Mouse (Mus musculus) gastrocnemius, adult 2 months (tissue): ENCODE measurements at regions not wholly inside any gene's neighbourhood (a gene's known extent, or its start where the extent isn't known, plus 50 kb on each side); places are given as distances from the start of the nearest gene placed in this dataset.

Experiments used
- DNase-seq: peaks from one replicate; pipeline ENCODE4 v3.0.0; 2022
- H3K27ac ChIP-seq: fragments of 200-600 bp; 2 replicates; pipeline ENCODE4 v1.8.1; 2022; ENCODE audit warnings: mild to moderate bottlenecking
- H3K4me3 ChIP-seq: fragments of 200-600 bp; 2 replicates; pipeline ENCODE4 v1.8.1; 2022; ENCODE audit warnings: mild to moderate bottlenecking, moderate library complexity
- CTCF ChIP-seq: fragments of 200-600 bp; IDR thresholded peaks from 2 replicates; pipeline ENCODE4 v1.8.1; 2022; ENCODE audit warnings: antibody characterized with exemption, mild to moderate bottlenecking, moderate library complexity
- intact Hi-C: fragments of 180-260 bp; cut with DNase I; formaldehyde crosslinking; loops from one replicate; pipeline ENCODE4 v1.15.1; 2025

DNA sequence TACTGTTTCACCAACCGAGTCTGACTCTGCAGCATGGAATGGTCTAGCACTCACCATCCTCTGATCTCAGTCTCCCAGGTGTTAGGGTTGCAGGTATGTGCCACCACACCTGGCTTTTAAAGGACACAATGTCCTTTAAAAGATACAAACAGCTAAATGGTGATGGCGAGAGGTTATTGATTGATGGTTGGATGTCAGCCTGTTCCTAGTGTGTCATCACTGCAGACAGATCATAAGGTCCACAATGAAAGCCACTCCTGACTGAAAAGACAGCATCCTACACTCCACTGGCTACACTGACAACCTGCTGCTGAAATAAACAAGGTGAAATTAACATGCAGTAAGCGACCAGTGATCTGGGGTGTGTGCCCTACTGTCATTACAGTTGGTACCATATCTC lies 106.1 kb downstream of the Tmco5 start:
- Histone ChIP-seq H3K27ac (no peak overlapping the region), H3K4me3 (no peak overlapping the region)
- no peak for TF ChIP-seq CTCF
- no peak for DNase-seq
- intact Hi-C loops: no loop called here

DNA sequence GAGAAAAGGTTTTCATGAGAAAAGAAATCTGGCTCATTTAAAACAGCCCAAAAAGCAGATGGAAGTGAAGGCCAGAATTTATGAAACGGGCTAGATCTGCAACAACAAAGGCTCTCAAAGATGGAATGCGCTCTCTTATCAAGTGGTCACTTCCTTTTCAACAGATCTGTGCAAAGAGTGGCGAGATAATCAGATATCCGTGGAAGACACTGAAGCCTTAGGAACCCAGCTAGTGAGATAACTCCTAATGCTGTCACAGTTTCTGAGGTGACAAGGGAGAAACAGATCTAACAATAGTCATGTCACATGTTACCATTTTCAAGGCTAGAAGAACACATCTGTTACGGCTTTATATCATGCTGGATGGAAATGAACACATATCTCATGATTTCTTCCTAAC lies 107.1 kb downstream of the Tmco5 start:
- H3K4me3 ChIP-seq: no peak overlapping the region
- no peak for DNase-seq
- no peak overlapping the region for H3K27ac ChIP-seq
- intact Hi-C loops: no loop called here
- no peak for TF ChIP-seq CTCF

DNA sequence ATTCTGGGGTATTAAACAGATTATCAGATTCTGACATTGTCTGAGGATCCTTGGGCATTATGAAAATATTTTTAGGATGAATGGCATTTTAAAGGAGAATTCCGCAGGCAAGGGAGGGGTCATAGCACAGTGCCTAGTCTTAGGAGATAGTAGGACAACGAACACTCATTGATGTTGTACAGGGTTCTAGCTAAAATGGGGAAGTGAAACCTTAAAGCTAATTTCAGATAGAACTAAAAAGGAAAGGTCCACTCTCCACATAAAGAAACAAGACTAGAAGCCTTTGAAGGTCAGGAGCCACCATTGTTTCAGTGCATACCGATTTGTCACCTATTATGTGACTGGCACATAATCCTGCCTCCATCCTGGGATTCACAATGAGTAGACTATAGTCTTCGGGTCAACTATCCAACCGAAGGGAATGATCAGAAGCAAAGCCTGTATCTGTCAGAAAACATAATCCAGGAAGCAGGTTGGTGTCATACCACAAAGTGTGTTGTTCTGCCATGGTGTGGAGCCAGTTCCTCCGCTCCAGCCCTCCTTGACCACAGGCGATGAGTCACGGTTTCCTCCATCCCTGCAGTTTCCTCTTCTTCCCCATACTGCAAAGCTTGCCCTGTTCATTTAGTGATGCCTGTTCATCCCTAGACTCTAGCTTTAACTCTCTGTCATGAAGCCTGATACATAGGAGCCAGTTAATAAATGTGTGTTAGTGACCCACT lies 110.6 kb downstream of the Tmco5 start:
- peak; percentile 32 for DNase-seq
- intact Hi-C loops: no loop called here
- Histone ChIP-seq H3K27ac (no peak overlapping the region), H3K4me3 (no peak overlapping the region)
- no peak for TF ChIP-seq CTCF

DNA sequence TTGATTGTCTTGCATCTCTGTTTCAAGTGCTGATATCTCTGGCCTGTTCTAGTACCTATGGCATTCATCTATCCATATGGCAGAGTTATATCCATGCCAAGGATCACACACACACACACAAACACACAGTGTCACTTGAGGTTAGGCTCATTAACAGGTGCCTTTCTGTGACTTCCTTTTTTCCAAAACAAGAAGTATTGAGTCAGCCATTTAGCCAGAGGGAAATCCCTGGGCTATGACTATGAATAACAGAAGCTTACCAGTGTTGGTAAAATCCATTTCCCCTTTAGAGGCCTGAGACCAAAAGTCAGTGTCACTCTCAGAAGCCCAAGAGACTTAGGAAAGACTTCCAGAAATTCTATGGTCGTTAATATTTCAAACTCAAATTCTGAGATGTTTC lies 111.6 kb downstream of the Tmco5 start:
- no peak for TF ChIP-seq CTCF
- Histone ChIP-seq H3K4me3 (no peak overlapping the region), H3K27ac (no peak overlapping the region)
- intact Hi-C loops: no loop called here
- DNase-seq: no peak

DNA sequence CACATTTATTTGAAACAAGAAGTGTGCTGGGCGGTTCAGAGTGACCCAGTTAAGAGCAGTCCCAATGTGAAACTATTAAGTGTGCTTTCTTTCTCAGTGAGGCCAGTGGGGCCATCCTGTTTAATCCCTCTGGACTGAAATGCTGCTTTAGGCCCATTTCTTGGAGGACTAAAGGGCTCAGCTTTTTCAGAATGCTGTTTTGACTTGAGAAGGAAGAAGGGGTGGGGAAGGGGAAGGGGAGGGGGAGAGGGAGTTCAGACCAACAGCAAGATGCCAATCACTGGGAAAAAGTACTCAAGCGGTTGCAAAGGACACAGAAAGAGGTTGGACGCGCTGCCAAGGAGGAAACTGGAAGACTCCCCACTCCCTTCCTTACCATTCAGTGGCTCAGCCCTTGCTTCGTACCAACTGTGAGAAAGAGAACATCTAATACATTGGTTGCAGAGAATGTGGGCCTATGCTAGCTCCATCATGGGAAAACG lies 113.1 kb downstream of the Tmco5 start:
- Histone ChIP-seq H3K27ac (peak overlapping the region; percentile 51), H3K4me3 (no peak overlapping the region)
- no peak for TF ChIP-seq CTCF
- intact Hi-C loops: no loop called here
- DNase-seq: no peak

DNA sequence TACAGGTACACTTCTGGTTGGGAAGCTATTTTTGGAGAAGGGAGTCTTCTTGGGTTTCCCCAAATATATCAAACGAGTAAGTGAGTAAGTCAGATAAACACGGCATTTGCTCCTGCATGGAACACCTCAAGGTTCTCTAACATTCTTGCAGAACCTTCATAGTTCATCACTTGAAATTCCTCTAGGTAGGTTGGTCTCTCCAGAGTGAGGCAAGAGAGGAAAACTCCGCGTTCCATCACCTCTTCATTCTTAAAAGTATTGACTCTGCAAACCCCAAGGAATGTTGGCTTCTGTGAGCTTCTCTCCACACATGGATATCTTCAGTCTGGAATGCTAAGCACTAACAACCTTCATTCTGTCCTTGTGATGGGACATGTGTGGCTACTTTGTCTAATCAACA lies 115.2 kb downstream of the Tmco5 start:
- no peak for DNase-seq
- intact Hi-C loops: no loop called here
- no peak overlapping the region for H3K27ac ChIP-seq
- H3K4me3 ChIP-seq: no peak overlapping the region
- TF ChIP-seq CTCF: no peak

DNA sequence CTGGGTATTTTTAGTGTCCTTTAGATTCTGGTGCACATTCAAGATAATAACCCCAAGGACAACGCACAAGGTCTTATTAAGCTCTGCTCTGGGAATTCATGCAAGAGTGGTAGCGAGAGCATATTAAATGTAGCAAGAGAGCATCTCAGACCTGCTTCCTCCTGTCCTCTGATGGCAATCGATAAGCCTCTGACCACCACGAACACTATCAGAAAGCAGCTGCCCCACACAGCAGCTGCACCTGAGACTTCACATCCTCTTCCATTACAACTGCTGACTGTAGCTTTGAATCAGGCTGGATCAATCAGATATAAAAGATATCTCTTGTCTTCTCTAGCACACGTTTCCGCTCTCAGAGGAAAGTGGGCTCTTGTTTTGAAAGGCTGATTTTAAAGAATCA lies 117.8 kb downstream of the Tmco5 start:
- no peak overlapping the region for H3K4me3 ChIP-seq
- TF ChIP-seq CTCF: no peak
- no peak overlapping the region for H3K27ac ChIP-seq
- intact Hi-C loops: no loop called here
- no peak for DNase-seq

DNA sequence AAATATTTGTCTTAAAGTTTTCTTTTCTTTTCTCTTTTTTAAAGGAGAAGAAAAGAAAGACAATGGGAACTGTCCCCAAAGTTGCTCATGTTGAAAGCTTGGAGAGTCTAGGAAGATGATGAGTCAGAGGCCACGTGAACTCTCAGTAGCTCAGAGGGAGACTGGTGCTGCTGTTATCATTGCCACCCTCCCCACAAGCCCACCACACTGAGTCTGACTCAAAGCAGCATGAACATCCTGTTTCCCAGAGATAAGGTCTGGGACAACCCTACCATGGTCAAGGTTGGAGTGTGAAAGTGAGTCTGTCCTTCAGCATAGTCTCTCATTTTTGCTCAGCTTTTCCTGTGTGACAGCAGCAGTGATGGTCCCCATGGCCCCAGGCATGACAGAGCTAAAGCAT lies 120.3 kb downstream of the Tmco5 start:
- Histone ChIP-seq H3K27ac (no peak overlapping the region), H3K4me3 (no peak overlapping the region)
- intact Hi-C loops: no loop called here
- TF ChIP-seq CTCF: no peak
- no peak for DNase-seq

DNA sequence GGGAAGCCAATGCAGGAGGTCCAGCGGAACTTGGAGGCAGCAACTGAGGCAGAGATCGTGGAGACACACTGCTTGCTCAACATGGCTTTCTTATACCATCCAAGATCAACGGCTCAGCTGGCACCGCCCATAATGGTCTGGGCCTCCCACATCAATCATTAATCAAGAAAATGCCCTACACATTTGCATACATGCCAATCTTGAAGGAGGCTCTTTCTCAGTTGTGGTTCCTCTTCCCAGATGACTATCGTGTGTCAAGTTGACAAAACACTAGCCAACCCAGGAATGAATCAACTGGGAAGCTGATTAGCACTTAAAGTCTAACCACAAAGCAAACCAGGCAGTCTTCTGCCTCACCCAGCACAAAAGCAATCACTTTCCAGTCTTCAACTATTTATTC lies 121.1 kb downstream of the Tmco5 start:
- DNase-seq: no peak
- intact Hi-C loops: no loop called here
- Histone ChIP-seq H3K27ac (no peak overlapping the region), H3K4me3 (no peak overlapping the region)
- TF ChIP-seq CTCF: no peak

DNA sequence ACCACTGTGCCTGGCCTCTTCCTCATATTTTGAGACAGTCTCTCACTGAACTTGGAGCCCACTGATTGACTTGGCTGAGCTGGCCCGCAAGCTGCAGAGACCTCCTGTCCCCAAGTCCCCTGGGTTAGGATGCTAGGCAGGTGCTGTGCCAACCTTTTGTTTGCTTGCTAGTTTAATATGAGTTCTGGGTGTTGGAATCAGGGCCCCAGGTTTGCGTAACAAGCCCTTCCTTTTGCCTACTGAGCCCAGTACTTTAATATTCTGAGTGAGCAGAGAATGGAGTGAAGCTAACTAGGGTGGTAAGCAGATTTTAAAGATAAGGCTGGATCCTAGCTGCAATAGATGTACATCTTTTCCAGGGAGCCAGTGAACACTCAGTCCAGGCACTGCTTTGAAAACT lies 117.2 kb upstream of the Spred1 start:
- no peak overlapping the region for H3K4me3 ChIP-seq
- DNase-seq: no peak
- intact Hi-C loops: no loop called here

DNA sequence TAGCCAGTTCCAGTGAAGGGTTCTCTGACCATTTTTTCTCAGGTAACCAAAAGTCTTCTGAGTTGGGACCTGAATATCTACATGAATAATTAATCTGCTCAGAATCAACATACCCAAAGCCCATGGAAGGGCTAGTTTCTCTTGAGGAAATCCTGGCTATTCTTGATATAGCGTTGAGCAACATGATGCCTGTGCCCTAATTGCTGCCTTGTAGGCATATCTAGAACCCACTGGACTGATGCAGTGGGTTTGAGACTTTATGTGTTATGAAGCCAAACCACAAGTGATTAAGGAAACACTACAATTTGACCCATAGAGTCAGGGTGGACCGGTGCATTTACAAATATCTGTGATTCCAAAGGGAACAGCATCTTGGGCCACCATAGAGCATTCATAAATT lies 114.3 kb upstream of the Spred1 start:
- TF ChIP-seq CTCF: no peak
- intact Hi-C loops: no loop called here
- no peak overlapping the region for H3K4me3 ChIP-seq
- DNase-seq: no peak
- H3K27ac ChIP-seq: no peak overlapping the region

More for the DNA sequence above, 117.2 kb upstream of the Spred1 start:
- TF ChIP-seq CTCF: no peak
- no peak overlapping the region for H3K27ac ChIP-seq

DNA sequence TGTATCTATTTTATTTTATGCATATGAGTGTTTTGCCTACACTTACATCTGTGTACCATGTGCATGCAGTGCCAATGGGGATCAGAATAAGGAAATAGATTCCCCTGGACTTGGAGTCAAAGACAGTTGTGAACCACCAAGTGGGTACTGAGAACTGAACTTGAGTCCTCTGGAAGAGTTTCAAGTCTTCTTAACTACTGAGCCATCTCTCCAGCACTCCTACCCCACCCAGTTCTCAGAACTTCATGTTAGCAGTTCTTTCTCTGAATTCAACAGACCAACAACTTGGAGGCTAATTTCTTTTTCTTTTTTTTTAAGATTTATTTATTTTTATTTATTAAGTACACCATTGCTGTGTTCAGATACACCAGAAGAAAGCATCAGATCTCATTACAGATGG lies 112.3 kb upstream of the Spred1 start:
- TF ChIP-seq CTCF: no peak
- Histone ChIP-seq H3K4me3 (no peak overlapping the region), H3K27ac (no peak overlapping the region)
- intact Hi-C loops: no loop called here
- no peak for DNase-seq

DNA sequence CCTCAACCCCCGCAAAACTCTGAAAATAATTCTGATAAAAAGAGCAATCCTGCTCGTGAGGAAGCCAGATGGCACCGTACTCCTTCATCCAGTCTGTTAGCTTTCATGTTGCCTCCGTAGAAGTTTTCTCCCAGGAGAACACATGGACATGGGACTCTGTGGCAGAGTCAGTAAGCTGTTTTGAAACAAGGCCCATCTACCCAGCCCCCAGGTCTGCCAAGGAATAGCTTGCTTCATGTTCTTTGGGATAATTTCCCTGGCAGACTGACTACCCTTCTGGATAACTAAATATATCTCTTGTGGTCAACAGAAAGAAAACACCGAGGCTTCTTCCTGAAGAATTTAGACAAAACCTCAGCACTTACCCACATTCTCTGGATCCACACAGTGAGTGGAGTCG lies 111.2 kb upstream of the Spred1 start:
- intact Hi-C loops: no loop called here
- Histone ChIP-seq H3K4me3 (no peak overlapping the region), H3K27ac (no peak overlapping the region)
- DNase-seq: no peak
- no peak for TF ChIP-seq CTCF

DNA sequence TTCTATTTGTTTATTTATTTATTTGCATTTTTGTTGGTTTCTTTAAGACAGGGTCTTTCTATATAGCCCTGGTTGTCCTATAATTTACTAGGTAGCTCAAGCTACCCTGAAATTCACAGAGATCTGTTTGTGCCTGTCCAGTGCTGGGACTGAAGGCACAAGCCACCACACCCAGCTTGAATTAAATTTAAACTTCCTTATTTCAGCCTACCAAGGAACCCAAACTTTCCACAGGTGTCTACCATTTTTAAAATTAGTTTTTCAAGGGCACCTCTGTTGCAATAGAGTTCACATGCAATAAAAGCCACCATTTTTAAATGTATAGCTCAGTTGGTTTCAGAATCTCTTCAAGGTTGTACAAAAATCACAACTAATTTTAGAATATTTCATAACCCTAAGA lies 110.2 kb upstream of the Spred1 start:
- no peak overlapping the region for H3K27ac ChIP-seq
- intact Hi-C loops: no loop called here
- no peak for TF ChIP-seq CTCF
- no peak overlapping the region for H3K4me3 ChIP-seq
- no peak for DNase-seq
